Mouse (Mus musculus) liver, adult 2 months (tissue): ENCODE measurements around the gene Maats1.

Experiments
- CTCF ChIP-seq: fragments of 200-500 bp; IDR thresholded peaks from 2 replicates; pipeline ENCODE4 v1.5.1; 2011; ENCODE audit warnings: low read depth, low read length, control low read depth
- POLR2A ChIP-seq: fragments of 200-500 bp; IDR thresholded peaks from 2 replicates; pipeline ENCODE4 v1.6.1; 2011; ENCODE audit warnings: low read length, control low read depth; ENCODE audit not compliant: insufficient read depth; ENCODE audit errors: extremely low read depth

- TF ChIP-seq CTCF (no peak), POLR2A (no peak)
These were observed 43.8 kb upstream of the Maats1 start for GRCm38 (mm10) chr16:38385700-38386099.
